Mouse (Mus musculus) ES-Bruce4 (cell line): ENCODE results near the gene Ankrd10.

Source experiments
- CTCF ChIP-seq: IDR thresholded peaks from one replicate; pipeline ENCODE4 v1.8.1; 2011; ENCODE audit warnings: low read depth, low read length
- EP300 ChIP-seq: IDR thresholded peaks from 2 replicates; pipeline ENCODE4 v1.6.1; 2011; ENCODE audit warnings: low read depth, low read length; ENCODE audit not compliant: insufficient read depth
- POLR2A ChIP-seq: IDR thresholded peaks from one replicate; pipeline ENCODE4 v1.8.1; 2011; ENCODE audit warnings: low read length; ENCODE audit not compliant: insufficient read depth

GRCm38 (mm10) chr8:11572428-11572827, 63.1 kb downstream of the Ankrd10 start:
- TF ChIP-seq CTCF: no peak
- TF ChIP-seq POLR2A: no peak
- no peak for TF ChIP-seq EP300
